Comparison of ENCODE assay signal across 8 mouse cellular contexts in the genomic region with DNA sequence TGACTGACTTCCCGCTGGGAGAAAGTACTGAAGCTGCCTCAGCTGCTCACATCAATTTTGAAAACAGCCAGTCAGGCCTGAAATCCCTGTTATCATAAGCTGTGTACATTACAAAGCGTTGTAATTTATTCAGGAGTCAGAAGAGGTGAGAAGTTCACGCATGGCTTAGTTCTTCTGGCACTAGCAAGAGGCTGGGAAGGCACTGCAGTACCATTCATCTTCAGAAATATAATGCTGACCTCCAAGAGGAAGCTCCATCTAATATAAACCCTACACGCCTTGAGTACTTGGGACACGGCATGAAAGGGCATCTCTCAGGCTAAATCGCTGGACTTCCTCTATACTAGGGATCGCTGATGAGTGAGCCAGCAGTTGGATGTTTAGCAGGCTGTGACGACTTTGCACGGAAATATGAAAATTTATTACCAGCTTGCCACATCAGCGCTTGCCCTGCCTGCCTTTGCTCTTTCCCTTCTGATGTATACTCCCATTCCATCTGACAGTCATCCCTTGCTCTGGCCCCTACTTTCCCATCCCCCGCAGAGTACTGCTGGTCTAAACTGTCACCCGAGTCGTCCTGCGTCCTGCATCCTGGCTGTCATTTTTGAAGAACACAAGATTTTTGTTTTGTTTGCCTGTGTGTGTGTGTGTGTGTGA.
A peak's percentile ranks its signal among the peaks of the same experiment; 100 is the strongest.
DNase-seq lines count a peak whose midpoint lies in the region; ATAC-seq and TF ChIP-seq lines count a peak whose summit lies in the region.

No protein-coding gene starts in this region.

- no peaks in the 10 kb centered on the region; the same call in 1 of the 2 replicates for H3K27me3 ChIP-seq in intestine, postnatal 0 days (replicated peaks; ENCODE audit: control insufficient read depth, insufficient read depth, low read length)
- no peaks in the 10 kb centered on the region for H3K27me3 ChIP-seq in midbrain, embryonic 15.5 days (replicated peaks)

- H3K27ac ChIP-seq in intestine, postnatal 0 days (ENCODE audit: low read depth, low read length) = no peak overlapping the region
- H3K27ac ChIP-seq in midbrain, embryonic 15.5 days = peak overlapping the region; percentile 78

- H3K4me3 ChIP-seq in intestine, postnatal 0 days (ENCODE audit: low read depth, low read length) = peak overlapping the region; percentile 22
- H3K4me3 ChIP-seq in midbrain, embryonic 15.5 days = peak overlapping the region; percentile 47

- H3K4me1 ChIP-seq in intestine, postnatal 0 days (replicated peaks; ENCODE audit: control insufficient read depth, insufficient read depth, low read length) = no peaks in the 10 kb centered on the region
- peaks cover 6% of the 10 kb centered on the region for H3K4me1 ChIP-seq in midbrain, embryonic 15.5 days

- H3K4me2 ChIP-seq in intestine, postnatal 0 days (replicated peaks; ENCODE audit: low read depth) = peak overlapping the region; percentile 58
- H3K4me2 ChIP-seq in midbrain, embryonic 15.5 days = peak overlapping the region; percentile 60

- 7% methylated on average over 14 of the region's 14 CpGs for WGBS in intestine, postnatal 0 days
- WGBS in midbrain, embryonic 15.5 days = 2% methylated on average over 14 of the region's 14 CpGs

- TF ChIP-seq CTCF in intestine, postnatal 0 days (IDR thresholded peaks at IDR 0.05; ENCODE audit: low read depth) = no peak

- no peak overlapping the region for H3K9ac ChIP-seq in intestine, postnatal 0 days (ENCODE audit: low read depth, low read length)
- peak overlapping the region; percentile 56 for H3K9ac ChIP-seq in midbrain, embryonic 15.5 days

- no peaks in the 10 kb centered on the region for H3K9me3 ChIP-seq in intestine, postnatal 0 days (ENCODE audit: control insufficient read depth)
- H3K9me3 ChIP-seq in midbrain, embryonic 15.5 days = no peaks in the 10 kb centered on the region

- no peak for ATAC-seq in intestine, postnatal 0 days
- ATAC-seq in midbrain, embryonic 15.5 days (replicated peaks) = peak; percentile 81

- peak; percentile 75 to 80 for DNase-seq in cerebellum, postnatal 10 days
- no peak for DNase-seq in cerebellum, adult 11-12 months
- DNase-seq in ovary, postnatal 14 days (ENCODE audit: low spot score) = peak; percentile 1
- DNase-seq in ovary, postnatal 36 days (ENCODE audit: low spot score) = no peak
- DNase-seq in Muller cell, postnatal 12 days (ENCODE audit: inconsistent ontology term) = no peak
- DNase-seq in urinary bladder, postnatal 10 days (ENCODE audit: low spot score) = no peak

- no peaks in the 10 kb centered on the region for H3K36me3 ChIP-seq in intestine, postnatal 0 days (ENCODE audit: control insufficient read depth, insufficient read depth)
- no peaks in the 10 kb centered on the region for H3K36me3 ChIP-seq in midbrain, embryonic 15.5 days (replicated peaks)

Comparison
In these comparisons a context has a peak if more than half of its experiments do, and no peak if none do; other contexts are left out.
1. DNase-seq: peak in cerebellum, postnatal 10 days (2 of 2) and ovary, postnatal 14 days (single experiment); none in cerebellum, adult 11-12 months (single experiment), ovary, postnatal 36 days (single experiment), Muller cell, postnatal 12 days (single experiment) and urinary bladder, postnatal 10 days (single experiment).